Mouse (Mus musculus) monocyte, adult 5-6 weeks (primary cell): ENCODE measurements around the gene Creb3l2. TPM values are rescaled to one million over a fixed set of nuclear protein-coding genes. Genes with fewer than 3 reads are reported as not detected.

ENCODE experiments used
- ATAC-seq: fragments of 153-309, 156-312 bp; replicated peaks from 2 replicates; pipeline ENCODE4 v1.8.0; 2017; ENCODE audit warnings: mild to moderate bottlenecking; ENCODE audit not compliant: low TSS enrichment, insufficient number of reproducible peaks, severe bottlenecking, poor library complexity, low FRiP score
- total RNA-seq: library from RNA; stranded (forward); fragments of 200-1000, 200-491, 200-594 nt; gene quantifications from 3 replicates; pipeline ENCODE4 v1.2.3, GENCODE M21; 2017

Creb3l2 gene
- total RNA-seq, 1 experiment from 2014 or later, result 2.9 TPM

- no peak for ATAC-seq
Observed at GRCm38 (mm10) chr6:37418931-37419330, 23.0 kb downstream of the Creb3l2 start.

- ATAC-seq, result no peak
Observed at GRCm38 (mm10) chr6:37416743-37417142, 25.2 kb downstream of the Creb3l2 start.

GRCm38 (mm10) chr6:37415505-37415904 lies 26.4 kb downstream of the Creb3l2 start:
- ATAC-seq, result no peak

- no peak for ATAC-seq
Observed at GRCm38 (mm10) chr6:37415034-37415433, 26.9 kb downstream of the Creb3l2 start.

GRCm38 (mm10) chr6:37414576-37414975 lies 27.4 kb downstream of the Creb3l2 start:
- ATAC-seq, result no peak

- ATAC-seq, result no peak
Observed at GRCm38 (mm10) chr6:37411696-37412095, 30.2 kb downstream of the Creb3l2 start.

GRCm38 (mm10) chr6:37409829-37410228 lies 32.1 kb downstream of the Creb3l2 start:
- no peak for ATAC-seq

- ATAC-seq, result no peak
Observed at GRCm38 (mm10) chr6:37407876-37408275, 34.1 kb downstream of the Creb3l2 start.

- no peak for ATAC-seq
Observed at GRCm38 (mm10) chr6:37406903-37407302, 35.0 kb downstream of the Creb3l2 start.

- ATAC-seq, result no peak
Observed at GRCm38 (mm10) chr6:37406018-37406417, 35.9 kb downstream of the Creb3l2 start.

GRCm38 (mm10) chr6:37404325-37404724 lies 37.6 kb downstream of the Creb3l2 start:
- ATAC-seq, result no peak

GRCm38 (mm10) chr6:37401928-37402327 lies 40.0 kb downstream of the Creb3l2 start:
- ATAC-seq, result no peak

GRCm38 (mm10) chr6:37400866-37401525 lies 41.0 kb downstream of the Creb3l2 start:
- ATAC-seq, result no peak

GRCm38 (mm10) chr6:37400167-37400566 lies 41.8 kb downstream of the Creb3l2 start:
- no peak for ATAC-seq

GRCm38 (mm10) chr6:37398943-37399342 lies 43.0 kb downstream of the Creb3l2 start:
- ATAC-seq, result no peak

GRCm38 (mm10) chr6:37397973-37398372 lies 44.0 kb downstream of the Creb3l2 start:
- no peak for ATAC-seq

- no peak for ATAC-seq
Observed at GRCm38 (mm10) chr6:37397254-37397653, 44.7 kb downstream of the Creb3l2 start.

- no peak for ATAC-seq
Observed at GRCm38 (mm10) chr6:37396127-37396526, 45.8 kb downstream of the Creb3l2 start.

GRCm38 (mm10) chr6:37393263-37393662 lies 48.7 kb downstream of the Creb3l2 start:
- no peak for ATAC-seq

GRCm38 (mm10) chr6:37392262-37392661 lies 49.7 kb downstream of the Creb3l2 start:
- ATAC-seq, result no peak

- ATAC-seq, result no peak
Observed at GRCm38 (mm10) chr6:37391313-37391712, 50.6 kb downstream of the Creb3l2 start.
